Mouse (Mus musculus) brown adipose tissue, adult 24 weeks (tissue): ENCODE measurements around the gene Ubxn11. TPM values are rescaled to one million over a fixed set of nuclear protein-coding genes. Genes with fewer than 3 reads are reported as not detected.
A peak's percentile ranks its signal among the peaks of the same experiment; 100 is the strongest.

Source experiments
- H3K27ac ChIP-seq: fragments of 200-500 bp; replicated peaks from 2 replicates; pipeline ENCODE4 v1.5.1; 2012; ENCODE audit warnings: low read depth, mild to moderate bottlenecking, low read length
- H3K4me1 ChIP-seq: fragments of 200-500 bp; 2 replicates; pipeline ENCODE4 v1.6.1; 2012; ENCODE audit warnings: low read length, mixed read lengths; ENCODE audit not compliant: control insufficient read depth, insufficient read depth, insufficient read length
- H3K4me3 ChIP-seq: fragments of 200-500 bp; 2 replicates; pipeline ENCODE4 v1.5.1; 2012; ENCODE audit warnings: low read depth, mild to moderate bottlenecking, low read length, moderate library complexity; ENCODE audit not compliant: insufficient read depth
- polyA plus RNA-seq: library from polyadenylated mRNA; stranded (reverse); fragments of >200 nt; gene quantifications from 2 replicates; pipeline ENCODE4 v1.2.4, GENCODE M21; 2012; ENCODE audit not compliant: missing spikeins, insufficient read depth, insufficient read length

Gene Ubxn11
- polyA plus RNA-seq, 1 experiment = 2.1 TPM

DNA sequence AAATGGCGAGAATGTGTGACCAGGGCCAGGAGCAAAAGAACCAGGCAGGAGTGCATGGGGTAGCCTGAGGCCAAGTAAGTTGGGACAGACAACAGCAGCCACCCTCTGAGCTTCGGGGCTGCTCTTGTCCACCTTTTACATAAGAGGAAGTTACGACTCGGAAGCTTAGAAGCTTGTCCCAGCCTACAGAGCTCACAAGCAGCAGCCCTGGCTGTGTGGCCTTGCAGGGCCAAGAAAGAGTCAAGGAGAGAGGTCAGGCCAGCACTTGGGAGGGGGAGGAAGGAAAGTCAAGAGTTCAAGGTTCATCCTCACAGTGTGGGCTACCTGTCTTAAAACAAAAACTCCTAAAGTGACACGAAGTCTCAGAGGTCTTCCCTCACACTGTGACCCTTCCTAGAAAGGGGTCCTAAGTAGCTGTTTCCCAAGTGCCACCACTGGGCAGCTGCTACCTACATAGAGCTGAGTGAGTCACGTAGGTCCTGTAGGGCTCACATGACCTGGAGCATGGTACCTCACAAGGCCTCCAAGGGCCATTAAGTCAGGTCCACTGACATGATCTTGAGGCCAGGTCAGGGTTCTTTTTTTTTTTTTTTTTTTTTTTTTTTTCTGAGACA is 17.9 kb downstream of the Ubxn11 start:
- H3K27ac ChIP-seq = no peak overlapping the region

DNA sequence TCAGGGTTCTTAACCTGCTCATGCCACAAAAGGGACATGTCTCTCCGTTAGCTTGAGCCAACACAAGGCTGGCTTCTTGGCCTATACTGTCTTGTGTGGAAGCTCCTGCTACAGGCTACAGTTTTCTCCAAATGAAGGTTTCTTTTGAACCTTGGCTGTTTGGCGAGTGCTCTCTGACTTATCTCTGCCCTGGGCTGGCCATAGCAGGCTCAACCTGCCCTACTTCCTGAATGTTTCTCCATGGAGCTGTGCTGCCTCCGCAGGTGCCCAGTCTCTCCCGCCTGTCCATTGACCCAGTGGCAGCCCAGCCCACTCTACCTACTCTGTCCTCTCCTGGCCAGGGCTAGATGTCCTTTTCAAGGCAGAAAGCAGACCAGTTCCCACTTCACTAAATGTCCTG is 18.5 kb downstream of the Ubxn11 start:
- Histone ChIP-seq H3K27ac (no peak overlapping the region), H3K4me1 (no peaks in the 10 kb centered on the region), H3K4me3 (no peak overlapping the region)

More for the DNA sequence above, 17.9 kb downstream of the Ubxn11 start:
- no peak overlapping the region for H3K4me3 ChIP-seq
- no peaks in the 10 kb centered on the region for H3K4me1 ChIP-seq

DNA sequence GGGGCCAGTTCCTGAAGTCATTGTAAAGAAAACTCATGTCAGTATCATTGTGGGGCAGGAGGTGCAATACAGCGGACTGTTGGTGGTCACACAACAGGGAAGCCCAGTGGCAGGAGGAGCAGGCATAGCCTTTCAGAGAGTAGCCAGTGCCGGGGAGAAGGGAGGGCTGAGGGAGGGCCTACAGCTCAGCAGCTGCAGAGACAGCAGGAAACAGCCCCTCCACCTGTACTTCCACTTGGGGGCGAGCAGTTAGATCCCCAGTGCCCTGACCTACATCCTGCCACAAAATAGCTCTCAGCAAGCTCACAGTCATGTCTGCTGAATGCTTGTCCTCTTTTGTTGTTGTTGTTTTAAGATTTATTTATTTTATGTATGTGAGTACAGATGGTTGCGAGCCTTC is 19.2 kb downstream of the Ubxn11 start:
- no peak overlapping the region for H3K27ac ChIP-seq

DNA sequence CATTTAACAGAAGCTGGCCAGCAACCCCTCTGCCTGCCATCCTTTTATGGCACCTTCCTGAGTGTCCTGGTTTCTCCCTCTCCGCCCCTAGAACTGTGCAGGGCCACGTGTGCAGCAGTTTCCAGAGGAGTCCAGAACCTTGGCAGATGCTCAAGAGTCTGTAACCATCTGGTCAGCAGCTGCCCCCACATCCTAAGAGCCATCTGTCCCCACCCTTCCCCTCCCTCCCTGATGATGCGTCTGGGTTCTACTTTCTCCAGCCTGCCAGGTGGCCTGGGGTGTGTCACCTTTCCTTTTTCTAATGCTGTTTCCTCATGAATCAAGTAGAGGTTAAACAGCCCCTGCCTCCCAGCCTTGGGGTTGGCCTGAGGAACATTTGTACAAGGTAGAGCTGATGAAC is 19.9 kb downstream of the Ubxn11 start:
- Histone ChIP-seq H3K27ac (no peak overlapping the region), H3K4me1 (0 out of 2 replicates have a peak, but pooled peaks cover 1% of the 10 kb centered on the region), H3K4me3 (no peak overlapping the region)

More for the DNA sequence above, 19.2 kb downstream of the Ubxn11 start:
- Histone ChIP-seq H3K4me1 (no peaks in the 10 kb centered on the region), H3K4me3 (no peak overlapping the region)

DNA sequence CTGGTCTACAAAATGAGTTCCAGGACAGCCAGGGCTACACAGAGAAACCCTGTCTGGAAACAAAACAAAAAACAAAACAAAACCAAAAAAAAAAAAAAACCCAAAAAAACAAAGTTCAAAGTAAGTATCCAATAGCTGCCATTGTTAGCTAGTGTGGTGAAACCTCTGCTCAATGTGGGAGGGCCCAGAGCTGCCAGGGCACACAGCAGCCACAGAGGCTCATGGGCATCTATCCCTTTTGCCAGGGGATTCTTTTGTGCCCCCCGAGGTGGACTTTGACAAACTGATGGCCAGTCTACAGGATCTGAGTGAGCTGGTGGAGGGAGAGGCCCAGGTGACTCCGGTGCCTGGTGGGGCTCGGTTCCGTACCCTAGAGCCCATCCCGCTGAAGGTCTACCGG is 20.8 kb downstream of the Ubxn11 start:
- Histone ChIP-seq H3K4me1 (peaks cover 9% of the 10 kb centered on the region; the same call in 1 of the 2 replicates), H3K4me3 (no peak overlapping the region), H3K27ac (no peak overlapping the region)

- Histone ChIP-seq H3K27ac (no peak overlapping the region), H3K4me3 (no peak overlapping the region), H3K4me1 (peaks cover 9% of the 10 kb centered on the region; the same call in 1 of the 2 replicates)
These were observed 21.5 kb downstream of the Ubxn11 start for GRCm38 (mm10) chr4:134123680-134124551.

DNA sequence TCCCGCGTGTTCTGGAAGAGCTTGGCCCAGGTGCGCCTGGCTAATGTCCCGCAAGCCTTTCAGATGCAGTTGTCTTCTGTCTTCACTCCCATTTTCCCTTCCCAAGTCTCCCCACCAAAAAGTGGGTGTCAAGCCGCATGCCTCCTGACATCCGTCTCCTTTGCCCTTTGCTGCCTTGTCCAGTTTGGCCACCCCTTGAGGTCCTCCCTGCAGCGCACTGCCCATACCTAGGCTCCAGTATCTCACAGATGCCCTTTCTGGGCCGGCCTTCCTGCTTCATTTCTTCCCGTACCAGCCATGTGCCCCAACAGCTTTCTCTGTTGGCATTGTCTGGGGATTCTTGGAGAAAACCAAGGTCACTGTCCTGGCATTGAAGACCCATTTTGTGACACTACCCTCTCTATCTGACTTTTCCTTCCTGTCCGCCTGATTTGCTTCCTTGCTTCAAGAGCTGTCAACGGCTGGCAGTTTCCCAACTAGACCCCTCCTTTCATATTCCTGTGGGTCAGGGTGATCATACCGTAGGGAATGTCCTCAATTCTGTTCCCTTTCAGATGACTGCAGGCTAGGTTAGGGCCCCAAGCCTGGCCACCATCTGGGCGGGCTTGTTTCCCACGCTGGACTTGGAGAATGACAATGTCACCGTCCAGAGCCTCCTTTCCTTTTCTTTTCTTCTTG is 23.2 kb downstream of the Ubxn11 start:
- Histone ChIP-seq H3K27ac (no peak overlapping the region), H3K4me3 (no peak overlapping the region), H3K4me1 (peaks cover 11% of the 10 kb centered on the region; the same call in 1 of the 2 replicates)

- Histone ChIP-seq H3K4me3 (no peak overlapping the region), H3K27ac (no peak overlapping the region), H3K4me1 (peaks cover 11% of the 10 kb centered on the region; the same call in 1 of the 2 replicates)
These were observed 24.1 kb downstream of the Ubxn11 start for GRCm38 (mm10) chr4:134126300-134127120.

DNA sequence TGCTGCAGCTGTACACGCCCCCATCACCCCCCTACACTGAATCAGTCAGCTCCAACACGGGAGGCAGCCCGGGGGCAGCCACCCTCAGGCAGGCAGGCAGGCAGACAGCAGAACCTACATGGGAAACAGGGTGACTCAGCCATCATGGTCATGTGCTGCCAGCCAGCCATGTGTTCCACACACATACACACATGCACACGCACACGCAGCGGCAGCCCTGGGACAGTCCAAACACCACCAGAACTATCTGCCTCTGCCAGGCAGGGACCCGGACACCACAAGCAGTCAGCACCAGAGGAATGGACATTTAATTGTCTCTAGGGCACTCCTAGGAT is 24.7 kb downstream of the Ubxn11 start:
- peak overlapping the region; percentile 90 for H3K4me3 ChIP-seq
- H3K4me1 ChIP-seq = peaks cover 11% of the 10 kb centered on the region; the same call in 1 of the 2 replicates
- no peak overlapping the region for H3K27ac ChIP-seq

DNA sequence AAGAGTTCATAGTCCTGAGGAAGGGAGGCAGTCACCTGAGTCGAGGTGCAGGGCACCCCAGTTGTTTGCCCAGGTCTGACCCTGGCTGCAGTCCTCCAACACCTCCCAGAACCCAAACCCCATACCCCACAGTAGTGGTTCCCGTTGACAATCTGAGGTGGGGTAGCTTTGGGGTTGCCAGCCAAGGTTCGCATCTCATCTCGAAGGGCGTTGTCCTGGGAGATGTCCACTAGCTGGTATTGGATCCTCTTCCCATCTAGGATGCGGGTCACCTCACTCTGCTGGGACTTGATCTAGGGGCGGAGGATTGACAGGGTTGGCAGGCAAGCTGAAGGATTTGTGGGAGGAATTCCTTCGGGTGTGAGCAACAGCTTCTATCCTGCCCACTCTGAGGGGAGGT is 25.4 kb downstream of the Ubxn11 start:
- Histone ChIP-seq H3K27ac (peak overlapping the region; percentile 51; the same call in 1 of the 2 replicates), H3K4me1 (peaks cover 11% of the 10 kb centered on the region; the same call in 1 of the 2 replicates), H3K4me3 (peak overlapping the region; percentile 90)

DNA sequence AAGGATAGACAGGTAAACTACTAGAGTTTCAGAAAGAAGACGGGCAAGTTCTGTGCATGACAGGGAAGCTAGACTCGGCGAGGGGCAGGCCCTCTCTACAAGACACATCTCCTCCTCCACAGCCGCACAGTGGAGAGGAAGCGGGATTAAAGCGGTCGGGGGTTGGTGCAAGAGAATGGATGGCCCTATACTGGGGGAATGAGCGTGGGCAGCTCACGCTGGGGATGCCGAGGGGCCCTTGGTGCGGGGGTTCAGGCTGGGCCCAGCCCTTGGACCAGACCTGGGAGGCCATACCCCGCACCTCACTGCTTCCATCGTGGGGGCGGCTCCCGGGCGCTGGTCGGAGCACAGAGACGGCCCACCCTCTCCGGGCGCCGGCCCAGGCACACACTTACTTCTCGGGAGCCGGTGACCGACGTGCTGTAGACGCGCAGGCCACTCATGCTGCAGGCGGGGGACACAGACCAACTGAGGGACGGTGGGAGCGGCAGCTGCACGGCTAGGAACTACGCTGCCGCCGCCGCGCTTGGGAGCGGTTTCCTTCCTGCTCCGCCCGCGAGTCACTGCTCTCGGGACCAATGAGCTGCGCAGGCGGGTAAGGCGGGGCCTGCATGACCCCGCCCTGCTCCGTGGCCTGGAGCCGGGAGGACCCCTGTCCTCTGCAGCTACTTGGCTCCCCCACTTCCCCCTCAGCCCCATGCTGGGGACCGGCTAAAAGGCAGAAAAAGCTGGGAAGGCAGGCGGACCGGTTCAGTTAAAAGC is 26.0 kb downstream of the Ubxn11 start, which contains the start of gene Sh3bgrl3:
Sh3bgrl3 (minus strand) TSS at position 569 of the 762 bp plus-strand sequence.
- peak within 1 kb of the TSS; percentile 71 for H3K27ac ChIP-seq
- peaks cover 11% of the 10 kb centered on the region; the same call in 1 of the 2 replicates for H3K4me1 ChIP-seq
- H3K4me3 ChIP-seq = peak within 1 kb of the TSS; percentile 90

- peak overlapping the region; percentile 90 for H3K4me3 ChIP-seq
- peak overlapping the region; percentile 71 for H3K27ac ChIP-seq
- peaks cover 11% of the 10 kb centered on the region; the same call in 1 of the 2 replicates for H3K4me1 ChIP-seq
These were observed 26.6 kb downstream of the Ubxn11 start for GRCm38 (mm10) chr4:134128983-134129362.

- Histone ChIP-seq H3K27ac (peak overlapping the region; percentile 55), H3K4me1 (peaks cover 11% of the 10 kb centered on the region; the same call in 1 of the 2 replicates), H3K4me3 (peak overlapping the region; percentile 90)
These were observed 27.1 kb downstream of the Ubxn11 start for GRCm38 (mm10) chr4:134129482-134129881.

- Histone ChIP-seq H3K27ac (no peak overlapping the region), H3K4me3 (no peak overlapping the region), H3K4me1 (peaks cover 11% of the 10 kb centered on the region; the same call in 1 of the 2 replicates)
These were observed 29.7 kb downstream of the Ubxn11 start for GRCm38 (mm10) chr4:134132117-134132516.
